Mouse (Mus musculus) bone marrow, adult 2 months (tissue): Measurements from ENCODE around the gene Lbp. TPM values are rescaled to one million over a fixed set of nuclear protein-coding genes. Genes with fewer than 3 reads are reported as not detected.

ENCODE experiments used
- H3K27ac ChIP-seq: fragments of 200-500 bp; 2 replicates; pipeline ENCODE4 v1.5.1; 2012; ENCODE audit warnings: low read depth, mild to moderate bottlenecking, control low read depth, inconsistent platforms, low read length; ENCODE audit not compliant: control insufficient read depth, poor library complexity, insufficient read depth
- H3K4me1 ChIP-seq: fragments of 200-500 bp; 2 replicates; pipeline ENCODE4 v1.6.1; 2011; ENCODE audit warnings: low read length; ENCODE audit not compliant: control insufficient read depth, insufficient read depth
- H3K4me3 ChIP-seq: fragments of 200-500 bp; replicated peaks from 2 replicates; pipeline ENCODE3; 2011; ENCODE audit warnings: mild to moderate bottlenecking, low read depth, low read length, control low read depth; ENCODE audit not compliant: control insufficient read depth
- CTCF ChIP-seq: fragments of 200-500 bp; IDR thresholded peaks from 2 replicates; pipeline ENCODE4 v1.5.1; 2011; ENCODE audit warnings: low read length, control low read depth; ENCODE audit not compliant: control insufficient read depth, insufficient read depth
- POLR2A ChIP-seq: fragments of 200-500 bp; IDR thresholded peaks from 2 replicates; pipeline ENCODE4 v1.6.1; 2011; ENCODE audit warnings: low read depth, mild to moderate bottlenecking, control low read depth, low read length, borderline replicate concordance; ENCODE audit not compliant: control insufficient read depth
- WGBS: fragments of 180-500 bp; shearing (Covaris S2); methylation state at CpG from one replicate; pipeline ENCODE4 v1.1.7; 2018; 5-methylcytosine and 5-hydroxymethylcytosine counted together
- polyA plus RNA-seq: library from polyadenylated mRNA; stranded (reverse); fragments of >200 nt; gene quantifications from 2 replicates; pipeline ENCODE4 v1.2.4, GENCODE M21; 2011; ENCODE audit warnings: low replicate concordance; ENCODE audit not compliant: missing spikeins, insufficient read depth, insufficient read length

Gene Lbp
- polyA plus RNA-seq, 1 experiment = 23.0 TPM

GRCm38 (mm10) chr2:158359757-158360620 lies 53.7 kb downstream of the Lbp start:
- 73% methylated on average over 12 of the region's 12 CpGs for WGBS
- Histone ChIP-seq H3K27ac (no peak overlapping the region), H3K4me1 (peaks cover 1% of the 10 kb centered on the region; the same call in 1 of the 2 replicates), H3K4me3 (peak overlapping the region; percentile 88)
- TF ChIP-seq CTCF (no peak), POLR2A (no peak)

- H3K4me3 ChIP-seq = peak overlapping the region; percentile 88
- under 1% methylated on average over 41 of the region's 41 CpGs for WGBS
- peak overlapping the region; percentile 48 for H3K27ac ChIP-seq
- TF ChIP-seq CTCF (peak; percentile 75), POLR2A (peak; percentile 32; the same call in 1 of the 2 replicates)
- peaks cover 1% of the 10 kb centered on the region; the same call in 1 of the 2 replicates for H3K4me1 ChIP-seq
These were observed 54.8 kb downstream of the Lbp start for GRCm38 (mm10) chr2:158360873-158361677.

DNA sequence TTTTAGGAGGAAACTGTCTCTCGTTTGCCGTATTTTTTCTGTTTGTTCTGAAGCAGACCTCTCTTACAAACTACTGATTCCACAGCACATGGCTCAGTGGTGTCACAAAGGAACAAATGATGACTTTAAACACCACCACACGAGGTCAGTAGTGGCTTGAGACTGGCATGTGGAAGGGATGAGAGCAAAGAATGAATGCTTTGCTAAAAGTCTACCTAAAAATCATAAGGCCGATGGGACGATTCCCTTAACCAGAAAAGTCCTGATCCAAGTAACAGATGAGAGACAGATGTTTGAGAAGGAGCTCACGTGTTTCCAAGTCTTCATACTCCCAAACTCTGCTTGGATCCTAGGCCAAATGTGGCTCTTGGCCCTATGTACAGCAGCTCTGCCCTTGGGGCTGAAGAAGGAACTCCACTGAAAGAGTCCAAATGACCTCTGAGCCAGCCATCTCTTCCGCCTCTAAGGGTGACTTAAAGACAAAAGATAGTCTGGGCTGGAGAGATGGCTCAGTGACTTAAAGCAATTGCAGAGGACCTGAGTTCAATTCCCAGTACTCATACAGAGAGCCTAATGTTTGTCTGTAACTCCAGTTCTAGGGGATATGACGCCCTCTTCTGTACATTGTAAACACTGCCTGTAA lies 55.5 kb downstream of the Lbp start:
- H3K4me3 ChIP-seq = peak overlapping the region; percentile 46

GRCm38 (mm10) chr2:158364175-158364574 lies 57.9 kb downstream of the Lbp start:
- Histone ChIP-seq H3K4me1 (peaks cover 1% of the 10 kb centered on the region; the same call in 1 of the 2 replicates), H3K4me3 (no peak overlapping the region), H3K27ac (no peak overlapping the region)
- TF ChIP-seq CTCF (no peak), POLR2A (no peak)
- WGBS = 83% methylated on average over 4 of the region's 4 CpGs

More for the DNA sequence above, 55.5 kb downstream of the Lbp start:
- no peak overlapping the region for H3K27ac ChIP-seq
- WGBS = 35% methylated on average over 8 of the region's 8 CpGs
- H3K4me1 ChIP-seq = peaks cover 1% of the 10 kb centered on the region; the same call in 1 of the 2 replicates
- TF ChIP-seq POLR2A (no peak), CTCF (0 out of 2 replicates have a peak, but pooled peaks have one; percentile 5)

GRCm38 (mm10) chr2:158365099-158365850 lies 59.0 kb downstream of the Lbp start:
- 84% methylated on average over 12 of the region's 12 CpGs for WGBS
- TF ChIP-seq POLR2A (no peak), CTCF (no peak)
- H3K27ac ChIP-seq = no peak overlapping the region
- H3K4me1 ChIP-seq = peaks cover 1% of the 10 kb centered on the region; the same call in 1 of the 2 replicates
- H3K4me3 ChIP-seq = no peak overlapping the region

GRCm38 (mm10) chr2:158367654-158368053 lies 61.4 kb downstream of the Lbp start:
- no peak overlapping the region for H3K4me3 ChIP-seq

DNA sequence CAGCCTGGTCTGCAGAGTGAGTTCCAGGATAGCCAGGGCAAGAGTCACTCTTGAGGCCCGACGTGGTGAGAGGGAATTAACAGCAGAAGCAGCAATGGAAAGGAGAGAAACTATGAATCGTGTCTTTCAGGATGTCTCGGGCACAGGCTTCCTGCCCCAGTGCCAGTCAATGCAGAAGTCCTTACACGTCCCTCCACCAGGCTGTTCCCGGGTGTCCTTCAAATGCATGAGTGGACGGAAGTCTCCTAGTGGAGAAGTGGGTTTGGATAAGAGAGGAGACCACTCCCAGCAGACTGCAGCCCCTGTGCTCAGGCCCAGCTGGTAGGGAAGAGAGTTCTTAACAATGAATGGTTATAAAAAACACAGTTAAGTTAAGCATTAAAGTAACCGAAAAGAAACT lies 62.0 kb downstream of the Lbp start:
- Histone ChIP-seq H3K27ac (no peak overlapping the region), H3K4me3 (no peak overlapping the region), H3K4me1 (no peaks in the 10 kb centered on the region)
- 85% methylated on average over 8 of the region's 8 CpGs for WGBS
- TF ChIP-seq CTCF (no peak), POLR2A (no peak)

More at GRCm38 (mm10) chr2:158367654-158368053, 61.4 kb downstream of the Lbp start:
- TF ChIP-seq POLR2A (no peak), CTCF (no peak)
- Histone ChIP-seq H3K4me1 (no peaks in the 10 kb centered on the region), H3K27ac (no peak overlapping the region)
- WGBS = 76% methylated on average over 5 of the region's 5 CpGs
